Mouse (Mus musculus): ENCODE measurements at regions not wholly inside any gene's neighbourhood (a gene's known extent, or its start where the extent isn't known, plus 50 kb on each side); places are given as distances from the start of the nearest gene placed in this dataset.

DNA sequence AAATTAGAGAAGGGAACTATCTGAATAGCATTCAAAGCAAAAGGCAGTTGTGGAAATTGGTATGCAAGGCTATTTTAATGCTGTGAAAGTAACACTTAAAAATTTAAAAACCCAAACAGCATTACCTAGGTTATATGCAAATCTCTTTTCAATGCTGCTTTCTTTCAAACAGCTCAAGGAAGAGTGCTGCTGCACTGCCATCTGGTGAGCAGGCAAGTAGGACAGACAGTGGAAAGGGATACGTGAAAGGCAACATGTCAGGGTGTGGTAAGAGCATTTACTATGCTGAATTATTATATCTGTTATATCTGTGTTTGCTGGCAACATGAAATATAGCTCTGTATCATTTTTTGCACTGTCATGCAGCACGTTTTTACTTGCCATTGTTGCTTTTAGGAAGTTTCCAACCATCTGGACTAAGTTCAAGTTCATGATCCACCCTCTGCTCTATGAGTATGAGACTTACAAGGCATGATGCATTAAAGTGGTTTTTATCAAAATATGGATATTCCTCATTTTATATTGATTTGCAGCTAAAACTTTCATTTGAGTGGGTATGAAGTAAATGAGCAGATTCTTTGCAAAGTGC lies 1223.0 kb downstream of the Dnajb9 start:
- DNase-seq = peak; percentile 60

DNA sequence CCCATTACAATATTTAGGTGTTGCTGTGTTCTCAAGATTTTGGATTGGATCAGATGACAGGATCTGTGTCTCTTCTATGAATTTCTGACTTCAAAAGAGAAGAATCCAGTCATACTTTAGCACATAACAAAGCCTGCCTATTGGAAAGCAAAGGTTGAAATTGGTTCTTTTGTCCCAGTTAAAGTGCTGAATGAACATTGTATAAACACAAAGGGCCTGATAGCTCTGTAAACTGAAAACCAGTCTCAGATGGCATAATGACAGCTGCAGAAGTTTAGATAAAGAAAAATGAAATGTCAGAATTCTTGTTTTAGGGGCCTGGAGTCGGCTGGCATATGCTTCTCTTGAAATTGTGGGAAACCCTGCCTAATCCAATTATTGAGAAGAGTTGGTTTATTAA lies 1223.6 kb downstream of the Dnajb9 start:
- no peak for DNase-seq

DNA sequence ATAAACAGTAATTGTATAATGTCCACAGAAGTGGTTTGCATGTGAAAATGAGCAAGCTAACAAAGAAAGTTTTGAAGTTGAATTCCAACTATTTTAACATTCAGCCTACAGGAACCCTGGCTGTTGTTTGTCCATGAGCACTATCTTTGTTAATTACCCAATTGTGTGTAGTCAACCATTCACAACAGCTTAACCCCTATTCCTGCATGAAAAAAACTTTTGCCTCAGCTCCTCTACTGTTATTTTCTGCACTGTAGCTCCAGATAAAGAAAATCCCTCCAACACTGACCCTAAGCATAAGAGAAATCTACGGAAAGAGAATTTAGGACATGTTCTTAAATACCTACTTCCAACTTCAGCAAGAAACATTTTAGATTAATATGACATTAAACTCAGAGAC lies 1224.0 kb downstream of the Dnajb9 start:
- DNase-seq = no peak

DNA sequence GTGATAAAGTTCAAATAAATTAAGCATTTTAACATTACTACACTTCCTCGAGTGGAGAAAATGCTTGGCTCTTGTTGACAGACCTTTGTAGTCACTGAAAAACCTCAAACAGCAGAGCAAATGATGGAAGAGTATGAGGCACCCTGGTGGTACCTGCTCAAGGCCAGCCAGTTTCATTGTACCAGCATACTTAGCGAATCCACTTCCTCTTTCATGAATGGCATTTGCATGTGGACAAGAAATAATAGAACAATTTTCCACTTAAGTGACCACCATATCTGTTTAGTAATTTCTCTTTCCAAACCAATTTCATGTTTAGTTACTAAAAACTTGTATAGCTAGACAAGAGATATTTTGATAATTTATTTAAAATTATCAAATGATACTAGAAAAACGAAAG lies 1231.3 kb downstream of the Dnajb9 start:
- no peak for DNase-seq

DNA sequence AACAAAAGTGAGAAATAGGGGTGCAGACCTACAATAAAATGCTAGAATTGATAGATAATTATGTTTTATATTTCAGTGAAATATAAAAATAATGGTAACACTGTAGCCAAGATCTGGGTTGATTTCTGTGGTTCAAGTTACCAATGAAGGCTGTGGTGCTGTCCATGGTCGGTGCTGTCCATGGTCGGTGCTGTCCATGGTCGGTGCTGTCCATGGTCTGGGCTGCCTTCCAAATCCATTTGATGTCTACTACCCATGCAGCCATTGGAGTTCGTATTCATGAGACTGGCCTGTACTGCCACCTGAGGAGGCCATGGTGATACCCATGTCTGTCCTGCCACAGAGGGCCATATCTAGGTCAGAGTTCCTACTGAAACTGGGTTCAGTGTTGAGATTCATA lies 1237.4 kb downstream of the Dnajb9 start:
- no peak for DNase-seq

DNA sequence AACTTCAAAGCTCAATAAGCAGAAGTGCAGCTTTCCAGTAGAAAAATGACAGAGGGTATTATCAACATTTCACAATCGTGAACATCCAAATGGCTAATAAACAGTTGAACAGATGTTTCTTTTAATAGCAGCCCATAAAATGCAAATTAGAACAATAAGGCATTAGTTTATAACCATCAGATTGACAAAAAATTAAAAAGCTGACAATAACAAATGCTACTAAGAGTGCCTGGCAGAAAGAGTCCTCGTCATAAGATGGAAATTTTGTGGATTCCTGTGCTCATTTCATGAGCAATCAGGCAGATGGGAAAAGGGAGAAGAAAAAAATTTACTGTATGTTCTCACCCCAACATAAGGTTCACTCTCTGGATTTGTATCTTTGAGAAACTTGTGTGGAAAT lies 1248.6 kb downstream of the Dnajb9 start:
- no peak for DNase-seq

DNA sequence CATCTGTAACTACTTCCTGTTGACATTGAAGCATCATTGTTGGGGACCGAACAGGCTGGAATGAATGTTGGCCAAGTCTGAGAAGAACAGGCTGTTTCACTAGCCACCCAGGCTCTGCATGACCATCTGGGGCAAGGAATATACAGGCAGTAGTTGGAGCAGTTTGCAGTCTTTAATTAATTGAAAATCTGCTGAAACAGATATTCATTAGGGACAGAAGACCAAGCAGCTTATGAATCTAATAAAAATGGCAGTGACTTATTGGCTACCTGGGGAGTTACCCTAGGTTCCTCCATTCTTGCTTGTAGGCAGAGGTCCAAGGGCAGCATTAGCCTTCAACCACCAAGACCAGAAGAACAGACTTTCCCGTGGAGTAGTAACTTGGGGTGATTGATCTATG lies 1262.2 kb downstream of the Dnajb9 start:
- no peak for DNase-seq

DNA sequence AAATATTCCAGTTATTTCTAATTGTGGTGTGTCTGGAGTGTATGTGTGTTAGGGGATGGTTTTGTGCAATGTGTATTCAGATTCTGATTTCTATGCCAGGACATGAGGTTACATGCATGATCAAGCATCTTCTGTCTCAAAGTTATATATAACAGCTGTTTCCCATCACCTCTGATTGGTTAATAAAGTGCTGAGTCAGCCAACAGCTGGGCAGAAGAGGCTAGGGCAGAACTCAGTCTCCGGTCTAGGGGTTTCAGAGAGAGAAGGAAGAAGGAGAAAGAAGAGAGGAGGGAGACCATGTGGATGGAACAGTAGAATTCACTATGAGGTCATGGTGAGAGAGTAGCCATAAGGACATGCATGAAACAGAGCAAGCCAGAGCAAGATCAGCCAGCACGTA lies 1295.8 kb downstream of the Dnajb9 start:
- DNase-seq = no peak

Data from right cerebral cortex, adult 18-20 months (tissue).